Mouse (Mus musculus): ENCODE measurements around the gene Gnao1.

The Gnao1 gene

DNA sequence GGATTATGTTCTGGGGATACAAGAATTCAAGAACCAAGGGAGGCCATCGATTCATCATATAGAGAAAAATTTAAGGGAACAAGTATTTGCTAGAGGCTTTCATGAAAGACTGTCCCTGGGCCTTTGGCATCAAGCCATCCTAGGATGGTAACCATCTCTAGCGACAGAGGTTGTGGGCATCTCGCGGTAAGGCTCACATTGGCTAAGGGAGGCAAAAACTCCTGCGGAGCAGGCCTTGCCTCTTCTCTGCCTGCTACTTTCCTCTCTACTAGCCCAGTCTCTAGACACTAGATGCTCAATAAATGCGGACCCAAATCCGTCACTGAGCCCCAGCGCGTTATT lies at the start of gene Gnao1:
TSS of gene Gnao1 (plus strand) at position 281 of the 342 bp plus-strand sequence.
- in situ Hi-C loops (cut with MboI), result no loop called here

DNA sequence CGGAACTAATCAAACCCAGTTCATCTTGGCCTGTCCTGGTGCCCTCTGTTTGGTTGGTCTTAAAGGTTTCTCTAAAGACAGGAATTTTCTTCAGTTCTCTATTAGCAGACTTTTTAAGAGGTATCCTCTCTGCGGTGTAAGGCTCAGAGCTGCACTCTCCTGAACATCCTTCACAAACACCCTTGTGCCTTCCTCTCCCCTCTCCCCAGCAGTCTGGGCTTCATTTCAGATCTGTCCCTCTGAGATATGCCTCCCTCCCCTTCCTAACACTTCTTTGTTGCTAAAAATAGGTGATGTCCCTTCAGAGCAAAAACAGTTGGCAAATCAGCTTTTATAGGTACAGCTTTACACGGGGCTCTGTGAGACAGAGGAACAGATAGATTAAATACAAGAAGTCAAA lies 32.2 kb upstream of the Gnao1 start:
- in situ Hi-C loops (cut with MboI), result no loop called here

DNA sequence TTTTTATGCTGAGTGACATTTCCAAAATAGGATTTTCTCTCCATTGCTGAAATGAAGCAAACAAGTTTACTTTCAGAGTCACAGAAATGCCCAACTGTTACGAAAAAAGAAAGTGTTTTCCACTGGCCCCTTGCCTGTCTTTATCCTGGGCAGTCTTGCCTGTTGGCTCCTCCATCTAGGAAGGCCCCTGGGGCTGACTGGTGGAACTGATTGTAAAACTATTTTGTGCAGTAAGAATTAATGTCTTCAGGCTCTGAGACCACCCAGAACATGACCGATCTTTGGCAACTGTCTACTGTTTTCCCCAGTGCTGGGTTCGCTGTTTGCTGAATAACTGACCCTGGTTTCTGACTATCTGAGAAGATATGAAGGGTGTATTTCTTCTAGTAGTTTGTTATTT lies 540 bp upstream of the Gnao1 start:
- in situ Hi-C loops (cut with MboI), result no loop called here

DNA sequence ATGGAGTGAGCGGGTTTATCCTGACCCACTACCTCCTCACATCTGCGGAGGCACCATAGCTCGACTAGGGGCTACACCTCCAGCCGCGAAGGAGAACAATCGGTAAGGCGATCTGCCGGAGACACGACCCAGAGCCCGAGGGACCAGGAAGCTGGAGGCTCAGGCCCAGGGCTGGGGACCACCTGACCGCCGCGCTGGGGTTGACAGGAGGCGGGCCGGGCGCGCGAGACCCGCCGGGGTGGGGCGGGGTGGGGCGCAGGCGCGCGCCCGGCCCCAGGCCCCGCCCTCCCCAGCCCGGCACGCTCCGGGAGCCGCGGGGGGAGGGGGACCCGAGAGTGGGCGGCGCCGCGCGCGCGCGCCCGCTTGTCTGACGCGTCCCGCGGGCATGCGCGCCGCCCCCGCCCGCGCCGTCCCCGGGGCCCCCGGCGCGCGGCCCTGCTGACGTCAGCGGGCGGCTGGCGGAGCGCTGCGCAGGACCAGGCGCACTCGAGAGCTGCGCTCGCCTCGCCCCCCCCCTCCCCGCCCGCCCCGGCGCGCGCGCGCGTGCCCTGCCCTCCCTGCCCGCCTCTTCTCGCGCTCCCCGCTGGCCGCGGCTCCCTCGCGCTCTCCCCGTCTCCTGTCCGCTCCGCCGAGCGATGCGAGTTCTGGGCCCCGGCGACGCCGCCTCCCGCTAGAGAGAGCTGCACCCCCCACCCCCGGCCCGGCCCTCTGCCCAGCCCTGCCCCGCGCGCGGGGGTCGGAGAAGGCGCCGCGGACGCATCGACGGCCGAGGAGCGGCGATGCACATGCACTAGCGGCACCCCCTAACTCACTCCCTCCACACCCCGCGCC lies 477 bp downstream of the Gnao1 start:
- in situ Hi-C loops (cut with MboI), result no loop called here

DNA sequence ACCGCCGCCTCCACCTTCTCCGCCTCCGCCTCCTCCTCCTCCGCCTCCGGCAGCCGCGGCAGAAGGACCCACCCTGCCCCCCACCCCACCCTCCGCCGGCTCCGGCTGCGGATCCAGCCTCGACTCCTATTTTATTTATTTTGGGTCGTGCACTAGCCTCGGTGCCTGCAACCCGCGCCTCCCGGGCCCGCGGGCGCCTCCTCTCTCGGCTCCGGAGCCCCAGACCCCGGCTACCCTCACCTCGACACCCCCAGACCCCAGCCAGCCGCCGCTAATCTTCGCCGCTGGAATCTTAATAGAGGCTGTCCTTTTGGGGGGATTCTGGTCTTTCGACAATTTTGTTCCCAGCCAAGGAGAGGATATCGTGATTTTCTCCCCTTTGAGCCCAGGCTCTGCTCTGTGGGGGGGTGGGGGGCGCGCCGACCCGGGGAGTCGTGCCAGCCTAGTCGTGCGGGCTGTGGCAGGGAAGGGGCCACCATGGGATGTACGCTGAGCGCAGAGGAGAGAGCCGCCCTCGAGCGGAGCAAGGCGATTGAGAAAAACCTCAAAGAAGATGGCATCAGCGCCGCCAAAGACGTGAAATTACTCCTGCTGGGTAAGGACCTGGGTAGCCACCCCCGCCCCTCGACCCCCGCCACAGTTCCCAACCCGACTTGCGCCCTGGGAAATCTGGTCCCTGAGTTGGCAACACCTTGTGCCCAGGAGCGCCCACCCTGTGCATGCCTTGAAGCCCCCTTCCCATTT lies 1.3 kb downstream of the Gnao1 start:
- in situ Hi-C loops (cut with MboI), result no loop called here

DNA sequence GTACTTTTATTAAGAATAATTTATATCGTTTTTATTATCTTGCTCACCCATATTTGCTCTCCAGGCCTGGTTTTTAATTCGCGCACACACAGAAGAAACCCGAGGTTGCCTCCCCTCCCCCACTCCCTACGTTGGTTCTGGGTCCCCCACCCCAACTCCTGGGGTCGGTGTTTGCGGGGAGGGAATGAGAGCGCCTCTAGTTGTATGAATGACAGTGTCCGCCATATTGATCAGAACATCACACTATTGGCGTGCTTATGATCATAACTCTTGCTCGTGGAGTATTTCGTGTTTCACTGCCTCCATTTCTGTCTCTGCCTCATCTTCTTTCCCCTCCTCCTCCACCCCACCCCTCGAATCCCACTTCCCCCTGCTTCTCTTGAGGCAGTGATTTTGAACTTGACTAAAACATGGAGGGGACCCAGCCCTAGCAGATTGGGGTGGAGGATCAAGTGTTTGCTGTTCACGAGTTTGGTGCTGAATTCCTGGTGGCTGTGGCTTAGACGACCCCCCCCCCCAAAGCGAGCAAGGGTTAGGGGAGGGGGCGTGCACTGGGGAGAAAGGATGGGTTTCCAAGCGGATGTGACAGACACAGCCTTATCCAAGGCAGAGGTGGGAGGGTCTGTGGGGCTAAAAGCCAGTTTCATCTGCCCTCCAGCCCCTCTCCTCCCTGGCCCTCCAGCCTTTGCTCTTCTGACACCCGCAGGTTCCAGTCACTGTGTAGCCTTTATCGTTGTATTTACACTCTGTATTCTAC lies 2.1 kb downstream of the Gnao1 start:
- in situ Hi-C loops (cut with MboI), result no loop called here

DNA sequence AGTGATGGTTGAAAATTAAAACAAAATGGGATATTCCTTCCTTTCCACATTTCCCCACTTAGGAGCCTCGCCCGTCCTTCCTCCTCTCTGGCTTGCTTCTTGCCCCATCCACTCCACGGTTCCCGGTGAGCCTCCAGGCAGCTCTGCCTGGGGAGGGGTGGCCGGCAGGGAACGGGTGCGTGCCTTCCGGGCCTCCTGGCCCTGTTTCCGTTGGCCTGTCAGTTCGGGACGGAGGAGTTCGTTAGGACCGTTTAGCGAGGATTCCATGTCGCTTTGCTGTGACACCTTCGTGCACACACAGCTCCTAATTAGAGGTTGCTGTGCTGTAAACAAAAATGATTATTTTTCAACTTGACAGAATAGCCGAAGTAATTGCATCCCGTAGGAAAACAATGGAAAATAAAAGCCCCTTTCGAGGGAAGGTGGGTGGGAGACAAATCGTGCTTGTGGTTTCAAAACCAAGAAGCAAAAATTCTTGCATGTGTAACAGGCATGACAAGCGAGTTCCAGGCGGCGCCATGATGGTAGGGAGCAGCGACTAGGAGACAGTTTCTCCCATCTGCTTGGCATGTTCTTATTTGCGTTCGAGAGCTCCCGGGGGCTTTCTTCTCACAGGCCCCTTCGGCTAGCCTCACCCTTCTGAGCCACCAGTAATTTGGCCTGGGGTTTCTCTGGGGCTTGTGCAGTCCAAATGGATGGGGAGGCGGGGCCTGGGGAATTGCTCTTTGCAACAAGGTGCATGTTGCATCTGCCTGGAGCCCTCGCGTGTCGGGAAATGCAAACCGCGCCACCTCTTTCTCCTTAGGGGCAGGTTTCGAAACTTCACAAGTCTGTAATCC lies 3.0 kb downstream of the Gnao1 start:
- in situ Hi-C loops (cut with MboI), result no loop called here

DNA sequence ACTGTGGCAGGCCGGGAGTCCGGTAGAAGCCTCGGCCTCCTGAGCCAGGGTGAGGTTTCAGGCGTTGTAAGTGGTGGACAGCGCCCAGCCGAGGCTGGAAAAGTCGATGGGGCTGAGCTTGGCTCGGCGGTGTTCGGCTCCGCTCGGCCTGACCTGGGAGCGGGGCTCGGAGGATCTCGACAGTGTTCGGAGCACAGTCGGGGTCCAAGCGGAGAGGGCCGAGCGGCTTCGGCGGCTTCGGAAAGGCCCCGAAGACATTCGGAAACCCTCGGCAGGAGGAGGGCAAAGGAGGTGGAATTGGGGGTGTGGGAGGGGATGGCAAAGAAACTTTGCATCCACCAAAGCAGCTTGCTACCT lies 3.6 kb downstream of the Gnao1 start:
- in situ Hi-C loops (cut with MboI), result no loop called here

DNA sequence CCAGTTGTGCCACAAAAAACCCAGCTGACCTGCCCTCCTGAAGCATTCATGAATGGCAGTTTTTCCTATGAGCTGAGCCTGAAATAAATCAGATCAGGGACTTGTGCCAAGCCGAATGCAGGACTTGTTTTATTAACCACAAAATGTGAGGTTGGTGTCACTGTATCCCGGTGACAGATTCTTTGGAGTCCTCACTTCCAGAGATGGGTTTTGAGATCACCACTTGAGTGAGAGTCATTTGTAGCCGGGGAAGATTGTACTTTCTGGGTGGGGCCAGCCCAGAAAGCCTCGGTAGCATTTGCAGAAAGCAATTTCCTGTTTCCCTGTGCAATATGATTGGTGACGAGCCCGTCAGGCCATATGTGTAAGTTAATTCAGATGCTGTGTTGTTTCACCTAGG lies 4.5 kb downstream of the Gnao1 start:
- in situ Hi-C loops (cut with MboI), result no loop called here

DNA sequence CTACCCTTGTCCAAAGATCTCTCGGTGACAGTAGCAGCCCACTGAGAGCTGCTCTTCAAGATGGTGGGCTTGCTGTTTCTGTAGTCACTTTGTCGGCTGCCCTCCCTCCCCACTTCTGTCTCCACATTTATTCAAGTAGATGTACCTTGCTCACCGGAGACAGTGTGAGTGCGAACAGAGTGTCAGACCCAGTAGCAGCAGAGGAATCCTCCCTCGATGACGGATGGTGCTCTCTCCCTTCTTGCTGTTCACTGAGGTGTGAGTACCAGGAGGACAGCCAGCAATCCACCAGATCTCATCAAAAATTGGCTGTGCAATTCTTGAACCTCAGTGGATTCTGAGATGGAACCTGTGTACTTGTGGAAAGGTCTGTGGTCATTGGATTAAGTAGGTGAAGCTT lies 6.5 kb downstream of the Gnao1 start:
- in situ Hi-C loops (cut with MboI), result no loop called here

DNA sequence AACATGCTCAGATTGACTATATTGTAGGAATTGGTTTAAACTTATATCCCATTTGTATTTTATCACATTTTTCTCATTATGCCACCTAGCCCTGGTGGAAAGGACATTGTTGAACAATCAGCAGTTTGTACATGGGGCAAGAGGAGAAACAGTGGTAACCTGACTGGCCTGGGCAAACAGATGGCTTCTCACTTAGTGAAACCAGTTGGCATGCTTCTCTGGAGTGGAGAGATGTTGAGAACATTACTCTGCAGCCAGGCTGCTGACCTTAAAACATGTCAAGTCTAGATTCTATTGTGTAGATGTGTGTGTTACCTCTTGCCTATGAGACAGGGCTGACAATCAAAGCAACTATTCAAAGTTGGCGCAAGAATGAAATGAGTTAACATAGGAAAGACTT lies 7.6 kb downstream of the Gnao1 start:
- in situ Hi-C loops (cut with MboI), result no loop called here

DNA sequence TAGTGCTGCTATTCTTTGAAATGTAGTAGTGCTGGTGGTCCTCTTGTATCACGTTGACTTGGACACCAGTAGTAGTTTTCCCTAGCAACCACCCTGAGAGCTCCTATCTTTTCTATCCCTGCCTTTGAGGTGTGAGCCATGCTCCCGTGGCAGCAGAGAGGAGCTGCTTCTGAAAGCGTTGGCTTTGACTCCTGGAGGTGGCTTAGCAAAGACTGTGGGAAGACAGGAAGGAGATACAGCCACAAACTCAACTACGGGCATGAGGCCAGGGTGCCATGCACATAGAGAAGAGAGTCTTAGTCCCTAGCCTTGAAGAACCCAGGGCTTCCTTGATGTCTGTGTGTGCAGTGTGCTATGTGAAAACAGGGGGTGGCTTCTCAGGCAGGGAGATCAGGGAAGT lies 10.2 kb downstream of the Gnao1 start:
- in situ Hi-C loops (cut with MboI), result no loop called here

DNA sequence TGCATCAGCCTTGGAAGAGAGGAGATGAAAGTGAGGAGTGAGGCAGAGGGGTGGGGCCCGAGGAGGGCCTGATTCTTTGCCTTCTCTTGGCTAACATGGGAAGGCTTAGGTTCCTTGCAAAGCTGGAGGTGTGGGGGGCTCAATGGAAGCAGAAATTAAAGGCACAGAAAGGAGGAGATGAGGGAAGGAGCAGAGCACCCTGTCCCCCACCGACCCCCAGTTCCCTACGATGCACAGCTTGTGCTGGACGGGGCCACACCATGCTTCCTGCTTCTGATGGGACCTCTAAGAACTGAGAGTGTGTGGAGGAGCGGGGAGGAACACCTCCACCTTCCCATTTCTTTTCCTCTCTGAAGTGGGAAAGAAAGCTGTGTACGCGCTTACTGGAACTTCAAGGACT lies 11.6 kb downstream of the Gnao1 start:
- in situ Hi-C loops (cut with MboI), result no loop called here

DNA sequence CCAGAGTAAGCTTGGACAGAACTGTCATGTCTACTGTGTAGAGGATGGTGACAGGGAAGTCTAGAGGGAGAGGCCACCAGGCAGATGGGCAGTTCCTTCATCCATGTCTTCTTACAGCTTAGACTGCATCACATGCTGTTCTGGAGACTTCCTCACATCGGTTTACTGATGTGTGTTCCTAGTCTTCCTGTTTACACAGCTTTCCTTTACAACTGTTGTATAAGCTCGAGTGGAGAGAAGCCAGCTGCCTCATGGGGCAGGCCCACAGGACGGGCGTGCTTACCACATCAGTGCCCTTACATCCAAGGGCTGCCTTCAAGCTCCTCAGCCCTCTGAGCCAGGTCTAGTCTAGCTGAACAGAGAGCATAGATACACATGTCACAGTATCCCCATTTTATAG lies 15.6 kb downstream of the Gnao1 start:
- in situ Hi-C loops (cut with MboI), result no loop called here

DNA sequence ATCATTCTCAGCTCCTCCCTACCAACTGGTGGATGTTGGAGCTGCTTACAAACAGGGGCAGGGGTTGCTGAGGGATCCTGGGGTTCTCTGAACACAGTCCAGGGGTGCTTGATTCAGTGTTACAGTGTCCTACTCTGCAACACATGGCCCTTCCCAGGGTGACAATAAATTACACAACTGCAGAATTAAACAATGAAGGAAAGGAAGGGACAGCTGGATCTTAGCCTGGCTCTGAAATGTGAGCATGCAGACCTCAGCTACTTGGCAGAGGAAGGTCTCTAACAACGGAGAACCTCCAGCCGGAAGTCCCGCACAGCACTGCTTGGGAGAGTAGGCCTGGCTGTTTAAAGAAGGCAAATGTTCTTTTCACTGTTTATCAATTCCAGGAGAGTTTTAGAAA lies 20.9 kb downstream of the Gnao1 start:
- in situ Hi-C loops (cut with MboI), result no loop called here

DNA sequence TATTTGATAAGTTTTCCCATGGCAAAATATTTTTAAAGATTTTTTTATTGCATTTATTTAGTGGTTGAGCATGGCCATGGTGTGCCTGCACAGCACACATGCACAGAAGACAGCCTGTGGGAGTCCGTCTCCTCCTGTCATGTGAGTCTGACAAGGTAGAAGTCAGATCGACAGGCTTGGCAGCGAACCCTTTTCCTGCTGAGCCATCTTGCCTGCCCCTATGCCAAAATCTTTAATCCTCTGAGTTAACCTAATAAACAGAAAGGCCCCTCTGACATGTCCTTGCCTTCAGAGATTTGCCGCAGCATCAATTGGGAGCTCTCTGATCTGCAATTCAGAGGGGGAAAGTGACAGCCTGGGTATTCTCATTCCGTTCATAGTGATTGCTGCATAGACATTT lies 26.0 kb downstream of the Gnao1 start:
- in situ Hi-C loops (cut with MboI), result no loop called here

DNA sequence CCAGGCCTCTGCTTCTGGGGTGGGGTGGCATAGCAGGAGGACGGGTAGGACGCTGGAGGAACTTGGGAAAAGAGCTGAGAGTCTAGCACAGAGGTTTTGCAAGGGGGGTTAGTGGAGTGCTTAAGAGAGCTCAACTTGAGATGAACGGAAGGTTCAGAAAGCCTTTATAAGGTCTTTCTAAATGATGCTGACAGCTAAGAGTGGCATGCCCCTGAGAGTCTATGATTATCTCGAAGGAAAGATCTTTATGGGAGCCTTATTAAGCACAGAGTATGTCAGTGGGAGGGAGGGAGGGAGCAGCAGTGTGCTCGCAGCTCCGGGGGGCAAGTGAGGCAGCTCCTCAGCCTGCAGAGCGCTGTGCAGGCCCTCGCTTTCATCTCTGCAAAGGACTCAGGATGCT lies 29.3 kb downstream of the Gnao1 start:
- in situ Hi-C loops (cut with MboI), result no loop called here

DNA sequence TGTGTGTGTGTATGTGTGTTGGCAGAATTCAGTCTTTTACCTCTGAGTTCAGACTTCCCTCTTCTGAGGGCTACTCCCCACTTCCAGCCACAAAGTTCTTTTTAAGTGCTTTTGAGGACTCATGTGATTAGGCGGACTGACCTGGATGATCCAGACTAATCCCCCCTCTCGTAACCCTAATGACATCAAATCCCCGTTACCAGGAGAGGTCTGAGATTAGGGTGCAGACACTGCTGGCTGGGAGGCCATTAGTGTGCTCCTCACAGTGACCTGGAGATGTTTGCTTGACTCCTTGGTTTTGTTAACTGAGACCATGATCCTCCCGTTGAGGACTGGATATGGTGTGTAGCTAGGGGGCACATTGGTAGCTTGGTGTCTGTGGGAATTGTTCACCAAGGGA lies 30.7 kb downstream of the Gnao1 start:
- in situ Hi-C loops (cut with MboI), result no loop called here

DNA sequence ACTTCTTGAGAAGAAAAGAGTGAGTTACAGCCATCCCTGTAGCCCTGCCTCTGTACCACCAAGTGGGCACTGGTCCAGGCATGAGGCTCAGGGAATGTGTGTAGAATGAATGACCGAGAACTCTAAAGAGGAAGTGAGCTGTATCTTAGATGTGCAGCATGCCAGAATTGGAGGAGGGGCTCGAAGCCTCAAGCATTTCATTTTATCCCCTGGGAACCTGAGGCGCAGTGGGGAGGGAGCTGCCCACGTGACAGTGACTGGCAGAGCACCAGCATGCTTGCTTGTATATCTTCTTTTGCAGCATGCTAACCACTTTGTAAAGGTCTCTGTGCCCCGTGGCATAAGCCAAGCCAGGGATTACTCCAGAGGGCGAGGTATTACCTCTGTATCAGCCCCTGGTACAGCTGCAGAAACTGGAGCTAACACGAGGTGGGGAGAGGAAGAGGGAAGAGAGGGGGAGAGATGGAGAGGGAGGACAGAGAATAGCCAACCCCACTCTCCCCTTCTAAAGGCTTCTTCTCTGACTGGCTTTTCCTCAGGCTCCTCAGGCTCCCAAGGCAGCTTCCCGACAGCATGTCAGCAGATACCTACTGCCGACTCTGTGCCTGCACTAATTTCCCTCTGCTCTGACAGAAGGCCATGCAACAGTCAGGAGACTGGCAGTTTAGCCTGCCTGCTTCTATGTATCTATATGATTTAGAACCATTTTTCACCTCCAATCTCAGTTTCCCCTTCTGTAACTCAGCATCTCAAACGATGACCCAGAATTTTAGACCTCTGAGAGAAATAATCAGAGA lies 31.4 kb downstream of the Gnao1 start:
- in situ Hi-C loops (cut with MboI), result no loop called here

DNA sequence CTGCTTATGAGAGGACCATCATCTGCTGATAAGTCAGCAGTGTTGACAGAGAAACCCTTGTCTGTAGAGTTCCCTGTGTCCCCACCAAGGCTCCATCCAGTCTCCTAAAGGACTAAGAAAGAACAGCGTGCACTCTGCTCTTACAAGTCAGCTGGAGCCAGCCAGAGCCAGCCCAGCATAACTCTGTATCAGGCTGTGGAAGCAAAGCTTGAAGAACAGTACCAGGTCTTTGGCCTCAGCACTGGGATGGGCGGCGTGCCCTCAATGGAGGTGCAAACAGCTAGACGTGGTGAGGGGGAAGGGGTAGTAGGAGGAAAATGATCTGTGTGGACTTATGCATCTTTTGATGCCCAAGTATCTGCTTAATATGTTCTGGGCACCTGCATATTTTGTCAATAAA lies 32.8 kb downstream of the Gnao1 start:
- in situ Hi-C loops (cut with MboI), result no loop called here

DNA sequence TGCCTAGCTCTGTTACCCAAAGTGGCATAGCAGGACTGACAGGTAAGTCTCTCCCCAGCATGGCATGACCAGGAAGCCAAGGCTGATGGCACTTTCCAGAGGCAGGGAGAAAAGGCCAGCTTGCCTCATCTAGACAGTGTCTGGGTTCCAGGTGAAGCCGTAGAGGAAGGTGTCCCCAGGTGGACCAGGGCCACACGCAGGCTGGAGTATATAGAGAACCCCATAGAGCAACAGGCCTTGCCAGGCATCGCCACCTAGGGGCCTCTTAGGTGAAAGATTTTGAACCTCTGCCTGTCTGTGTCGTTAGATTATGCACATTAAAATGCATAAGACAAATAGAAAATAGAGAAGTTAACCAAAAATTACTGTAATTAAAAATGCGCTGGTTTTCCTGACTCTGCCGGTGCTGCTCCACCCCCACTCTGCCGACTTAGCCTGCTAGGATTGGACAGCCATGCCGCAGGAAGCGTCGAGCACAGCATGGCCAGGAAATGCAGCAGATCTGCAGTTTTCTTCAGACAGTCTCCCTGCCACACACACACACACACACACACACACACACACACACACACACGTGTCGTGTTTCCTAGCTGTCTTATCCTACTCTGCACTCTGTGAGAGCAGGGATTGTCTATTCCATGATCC lies 34.2 kb downstream of the Gnao1 start:
- in situ Hi-C loops (cut with MboI), result no loop called here

Data from mature B cell (primary cell).